Mouse (Mus musculus) lung, adult 2 months (tissue): ENCODE results near the gene Arhgap15.

ENCODE experiments used
- CTCF ChIP-seq: fragments of 200-500 bp; IDR thresholded peaks from 2 replicates; pipeline ENCODE4 v1.5.1; 2011; ENCODE audit warnings: mild to moderate bottlenecking, low read length, control low read depth; ENCODE audit not compliant: insufficient read depth
- POLR2A ChIP-seq: fragments of 200-500 bp; IDR thresholded peaks from 2 replicates; pipeline ENCODE4 v1.6.1; 2011; ENCODE audit warnings: low read depth, mild to moderate bottlenecking, control low read depth, low read length, borderline replicate concordance; ENCODE audit errors: extremely low read depth

DNA sequence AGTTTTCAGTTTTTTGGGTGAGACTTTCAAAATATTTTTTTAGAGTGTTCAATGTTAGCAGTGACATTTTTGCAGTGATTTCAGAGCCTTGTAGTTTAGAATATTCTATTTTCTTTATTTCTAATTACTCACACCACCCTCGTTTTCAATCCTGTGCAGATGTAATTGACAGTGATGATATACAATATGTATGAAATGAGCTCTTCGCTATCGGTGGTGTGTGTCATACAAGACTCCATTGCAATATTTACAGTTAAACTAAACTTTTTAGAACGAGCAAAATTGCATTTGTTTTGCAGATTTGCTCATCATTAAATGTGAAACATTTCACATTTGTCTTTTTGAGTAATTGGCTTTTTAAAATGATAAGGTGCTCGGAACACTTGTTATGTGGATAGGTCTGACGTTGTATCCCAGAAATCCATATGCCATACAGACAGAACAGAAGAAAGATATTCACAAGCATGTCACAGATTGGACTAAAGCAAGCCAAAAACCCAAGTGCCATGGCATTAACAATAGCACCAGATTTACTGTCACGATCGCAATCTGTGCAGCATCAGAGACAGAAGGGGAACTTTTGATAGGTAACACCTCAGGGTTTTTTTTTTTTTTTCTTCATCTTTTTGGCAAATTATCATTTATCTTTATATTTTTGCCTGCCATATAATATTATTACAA lies 280.6 kb downstream of the Arhgap15 start:
- TF ChIP-seq CTCF, result no peak
- TF ChIP-seq POLR2A, result no peak
